Mouse (Mus musculus): Measurements from ENCODE around the gene Slc25a11.

- TF ChIP-seq CTCF (IDR thresholded peaks at IDR 0.05; ENCODE audit: extremely low read depth, insufficient read depth, low read length) (no peak), POLR2A (IDR thresholded peaks at IDR 0.05; ENCODE audit: extremely low read depth, insufficient read depth, low read length) (no peak)
These were observed 9.7 kb upstream of the Slc25a11 start, which contains the start of gene Eno3 for GRCm38 (mm10) chr11:70656964-70657363.
